Mouse (Mus musculus) ES-E14 (cell line): Measurements from ENCODE around the gene Pced1b.

Experiments
- CHD2 ChIP-seq: IDR thresholded peaks from 2 replicates; pipeline ENCODE4 v1.6.1; 2014; ENCODE audit warnings: mild to moderate bottlenecking, low read depth, low read length, inconsistent platforms
- HCFC1 ChIP-seq: IDR thresholded peaks from 2 replicates; pipeline ENCODE4 v1.6.1; 2012; ENCODE audit warnings: low read length, inconsistent platforms, borderline replicate concordance; ENCODE audit not compliant: insufficient read depth
- MAFK ChIP-seq: IDR thresholded peaks from 2 replicates; pipeline ENCODE4 v1.6.1; 2014; ENCODE audit warnings: mild to moderate bottlenecking, low read depth, low read length, inconsistent platforms; ENCODE audit not compliant: insufficient read depth
- ZC3H11A ChIP-seq: IDR thresholded peaks from 2 replicates; pipeline ENCODE4 v1.6.1; 2012; ENCODE audit warnings: low read depth, mild to moderate bottlenecking, inconsistent platforms, low read length, borderline replicate concordance
- ZNF384 ChIP-seq: IDR thresholded peaks from 2 replicates; pipeline ENCODE4 v1.6.1; 2012; ENCODE audit warnings: low read depth, low read length, inconsistent platforms

GRCm38 (mm10) chr15:97360842-97361770, 114.2 kb downstream of the Pced1b start:
- TF ChIP-seq ZC3H11A (no peak), CHD2 (no peak), HCFC1 (no peak), MAFK (peak; percentile 71), ZNF384 (no peak)
